Mouse (Mus musculus) urinary bladder, adult 2 months (tissue): Measurements from ENCODE around the gene Pltp. TPM values are rescaled to one million over a fixed set of nuclear protein-coding genes. Genes with fewer than 3 reads are reported as not detected.
"Not testable (repeated sequence)": the region's sequence is repeated elsewhere in the genome, so short reads cannot be mapped to it uniquely, and the experiment has no call there.

Source experiments
- DNase-seq: peaks from one replicate; pipeline ENCODE4 v3.0.0; 2022; ENCODE audit warnings: low spot score
- polyA plus RNA-seq: library from polyadenylated mRNA; depleted of rRNA; stranded (reverse); fragments of >200 nt; gene quantifications from 2 replicates; pipeline ENCODE4 v1.2.3, GENCODE M21; 2012; rRNA removed

The Pltp gene
- polyA plus RNA-seq, 1 experiment: 252 TPM

GRCm38 (mm10) chr2:164806614-164807013, 50.9 kb downstream of the Pltp start:
- no peak for DNase-seq

GRCm38 (mm10) chr2:164805332-164805718, 52.2 kb downstream of the Pltp start:
- DNase-seq: no peak

GRCm38 (mm10) chr2:164804533-164805331, 52.8 kb downstream of the Pltp start, which contains the start of the genes Acot8 and Zswim3:
Gene Acot8, minus strand, starts transcription at chr2:164804882.
Gene Zswim3, plus strand, starts transcription at chr2:164805098.
- DNase-seq: peak; percentile 90

GRCm38 (mm10) chr2:164803921-164804313, 53.6 kb downstream of the Pltp start:
- DNase-seq: no peak

- no peak for DNase-seq
Measured at GRCm38 (mm10) chr2:164803201-164803920, 54.1 kb downstream of the Pltp start.

- no peak for DNase-seq
Measured at GRCm38 (mm10) chr2:164800252-164801004, 57.1 kb downstream of the Pltp start.

- not testable (repeated sequence) for DNase-seq
Measured at GRCm38 (mm10) chr2:164798554-164798953, 59.0 kb downstream of the Pltp start.

GRCm38 (mm10) chr2:164795868-164796267, 61.6 kb downstream of the Pltp start:
- no peak for DNase-seq

GRCm38 (mm10) chr2:164794293-164794692, 63.2 kb downstream of the Pltp start:
- DNase-seq: no peak

GRCm38 (mm10) chr2:164793772-164794171, 63.7 kb downstream of the Pltp start:
- DNase-seq: no peak

GRCm38 (mm10) chr2:164793236-164793635, 64.3 kb downstream of the Pltp start:
- no peak for DNase-seq

- no peak for DNase-seq
Measured at GRCm38 (mm10) chr2:164792400-164793190, 64.9 kb downstream of the Pltp start.

- no peak for DNase-seq
Measured at GRCm38 (mm10) chr2:164791841-164792261, 65.7 kb downstream of the Pltp start.

- DNase-seq: no peak
Measured at GRCm38 (mm10) chr2:164790451-164790850, 67.1 kb downstream of the Pltp start.

Other genes with a start within 250 kb of the Pltp start
- gene Wfdc6b, start 244.2 kb downstream of the Pltp start, polyA plus RNA-seq: not detected in 2 replicates
- gene Wfdc8, start 244.1 kb downstream of the Pltp start, polyA plus RNA-seq: not detected in 2 replicates
- not detected in 2 replicates for gene Wfdc16, start 218.9 kb downstream of the Pltp start, polyA plus RNA-seq
- 4.9 and 7.1 TPM in 2 replicates for gene Wfdc10, start 201.7 kb downstream of the Pltp start, polyA plus RNA-seq
- gene Wfdc9, start 201.1 kb downstream of the Pltp start, polyA plus RNA-seq: not detected in 2 replicates
- gene Wfdc11, start 183.6 kb downstream of the Pltp start, polyA plus RNA-seq: not detected in 2 replicates
- gene Wfdc13, start 172.6 kb downstream of the Pltp start, polyA plus RNA-seq: 1.1 and 1.2 TPM in 2 replicates
- gene Spint4, start 159.2 kb downstream of the Pltp start, polyA plus RNA-seq: not detected in 2 replicates
- not detected in 2 replicates for gene Spint5, start 142.4 kb downstream of the Pltp start, polyA plus RNA-seq
- 0.81 and 0.96 TPM in 2 replicates for gene Wfdc3, start 111.8 kb downstream of the Pltp start, polyA plus RNA-seq
- 36.1 and 36.7 TPM in 2 replicates for gene Dnttip1, start 111.7 kb downstream of the Pltp start, polyA plus RNA-seq
- gene Ube2c, start 87.8 kb downstream of the Pltp start, polyA plus RNA-seq: 7.3 and 7.9 TPM in 2 replicates
- gene Tnnc2, start 77.7 kb downstream of the Pltp start, polyA plus RNA-seq: 21.9 and 26.7 TPM in 2 replicates
- 24.4 and 29.0 TPM in 2 replicates for gene Snx21, start 71.9 kb downstream of the Pltp start, polyA plus RNA-seq
- gene Acot8, start 52.8 kb downstream of the Pltp start, polyA plus RNA-seq: 37.5 and 45.7 TPM in 2 replicates
- gene Zswim3, start 52.6 kb downstream of the Pltp start, polyA plus RNA-seq: 5.3 and 6.2 TPM in 2 replicates
- gene Zswim1, start 35.0 kb downstream of the Pltp start, polyA plus RNA-seq: 5.4 and 8.1 TPM in 2 replicates
- gene Spata25, start 29.2 kb downstream of the Pltp start, polyA plus RNA-seq: 0.13 TPM in 1 of 2 replicates, not detected in the other
- gene Ctsa, start 24.8 kb downstream of the Pltp start, polyA plus RNA-seq: 200 and 235 TPM in 2 replicates
- 12.5 and 15.3 TPM in 2 replicates for gene Neurl2, start 24.3 kb downstream of the Pltp start, polyA plus RNA-seq
- 27.8 and 29.4 TPM in 2 replicates for gene Pcif1, start 21.6 kb upstream of the Pltp start, polyA plus RNA-seq
- gene Zfp335, start 54.0 kb upstream of the Pltp start, polyA plus RNA-seq: 15.6 and 16.3 TPM in 2 replicates
- gene Mmp9, start 83.1 kb upstream of the Pltp start, polyA plus RNA-seq: 13.0 and 13.5 TPM in 2 replicates
- 1.0 and 1.2 TPM in 2 replicates for gene Slc12a5, start 103.1 kb upstream of the Pltp start, polyA plus RNA-seq
- 30.9 and 33.6 TPM in 2 replicates for gene Ncoa5, start 177.2 kb upstream of the Pltp start, polyA plus RNA-seq
- gene Cd40, start 197.9 kb upstream of the Pltp start, polyA plus RNA-seq: 8.6 and 9.5 TPM in 2 replicates
- not detected in 2 replicates for gene 1700025C18Rik, start 233.0 kb upstream of the Pltp start, polyA plus RNA-seq